Mouse (Mus musculus): ENCODE results near the gene Pip5k1c.

Gene Pip5k1c

GRCm38 (mm10) chr10:81346453-81347067 is 53.8 kb downstream of the Pip5k1c start:
- peak; percentile 63 for DNase-seq (ENCODE audit: low read depth, low spot score)

DNA sequence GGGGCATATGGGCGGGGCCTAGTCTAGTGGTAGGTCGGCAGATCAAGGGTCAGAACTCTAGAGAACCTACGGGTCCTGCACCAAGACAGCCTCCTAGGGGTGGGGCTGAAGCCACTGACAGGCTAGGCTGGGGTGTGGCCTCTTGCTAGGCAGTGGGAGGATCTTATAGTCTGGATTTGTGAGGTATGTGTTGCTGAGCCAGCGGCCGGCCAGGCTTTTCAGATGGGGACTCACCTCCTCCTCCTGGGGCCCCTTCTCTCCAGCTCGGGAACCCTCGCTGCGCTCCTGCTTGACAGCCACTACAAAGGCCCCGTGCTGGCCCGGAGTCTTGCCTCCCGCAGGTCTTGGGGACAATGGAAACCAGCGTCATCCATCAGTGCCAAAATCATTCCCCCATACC is 56.4 kb downstream of the Pip5k1c start:
- peak; percentile 66 for DNase-seq (ENCODE audit: low read depth, low spot score)

DNA sequence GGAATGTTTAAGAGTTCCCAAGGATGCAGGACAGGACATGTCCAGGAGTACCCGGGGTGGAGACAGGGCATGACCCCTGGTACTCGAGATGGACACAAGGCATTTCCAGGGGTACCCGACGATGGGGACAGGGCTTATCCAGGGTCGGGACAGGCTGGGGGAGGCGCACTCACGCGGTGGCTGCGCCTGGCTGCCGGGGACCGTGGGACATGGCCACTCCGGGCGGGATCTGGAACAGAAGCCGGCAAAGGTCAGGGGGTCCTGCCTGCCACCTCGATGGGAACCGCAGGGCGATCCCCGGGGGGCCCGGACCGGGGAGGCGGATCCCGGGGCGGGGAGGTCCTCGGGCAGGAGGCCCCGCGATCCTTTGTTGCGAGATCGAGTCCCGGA is 57.2 kb downstream of the Pip5k1c start:
- no peak for DNase-seq (ENCODE audit: low read depth, low spot score)

DNA sequence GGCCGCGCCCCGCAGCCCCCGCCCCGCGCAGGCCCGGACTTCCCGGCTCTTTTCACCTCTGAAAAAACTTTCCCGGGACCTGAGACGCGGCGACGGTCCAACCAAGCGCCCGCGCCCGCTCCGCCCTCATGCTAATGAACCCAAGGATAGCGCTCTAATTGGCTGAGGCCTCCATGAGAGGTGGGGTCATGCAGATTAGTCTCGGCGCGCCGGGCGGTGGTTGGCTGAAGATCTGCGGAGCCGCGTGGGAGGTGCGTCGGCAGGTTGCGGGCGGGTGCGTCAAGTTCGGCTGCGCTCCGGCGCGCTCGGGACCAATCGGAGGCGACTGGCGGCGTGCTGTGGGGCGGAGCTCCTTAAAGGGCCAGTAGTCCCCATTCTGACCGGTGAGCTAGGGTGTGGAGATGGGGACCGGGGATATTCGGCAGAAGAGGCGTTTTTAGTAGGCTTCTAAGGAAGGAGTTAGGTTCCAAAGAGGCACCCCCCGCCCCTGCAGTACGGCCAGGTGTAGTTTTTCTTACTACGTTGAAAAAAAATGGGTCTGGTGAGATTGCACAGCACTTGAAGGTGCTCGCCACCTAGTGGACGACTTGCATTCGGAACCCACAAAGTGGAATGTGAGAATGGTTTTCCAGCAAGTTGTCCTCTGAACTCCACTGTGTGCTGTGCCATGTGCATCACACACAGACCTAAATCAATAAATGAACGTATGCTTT is 57.7 kb downstream of the Pip5k1c start, which contains the start of gene Hmg20b:
Gene Hmg20b, minus strand, starts transcription at position 130 of the 713 bp plus-strand sequence.
- DNase-seq (ENCODE audit: low read depth, low spot score), result peak; percentile 98

GRCm38 (mm10) chr10:81351678-81352291 is 59.0 kb downstream of the Pip5k1c start:
- DNase-seq (ENCODE audit: low read depth, low spot score), result peak; percentile 77

DNA sequence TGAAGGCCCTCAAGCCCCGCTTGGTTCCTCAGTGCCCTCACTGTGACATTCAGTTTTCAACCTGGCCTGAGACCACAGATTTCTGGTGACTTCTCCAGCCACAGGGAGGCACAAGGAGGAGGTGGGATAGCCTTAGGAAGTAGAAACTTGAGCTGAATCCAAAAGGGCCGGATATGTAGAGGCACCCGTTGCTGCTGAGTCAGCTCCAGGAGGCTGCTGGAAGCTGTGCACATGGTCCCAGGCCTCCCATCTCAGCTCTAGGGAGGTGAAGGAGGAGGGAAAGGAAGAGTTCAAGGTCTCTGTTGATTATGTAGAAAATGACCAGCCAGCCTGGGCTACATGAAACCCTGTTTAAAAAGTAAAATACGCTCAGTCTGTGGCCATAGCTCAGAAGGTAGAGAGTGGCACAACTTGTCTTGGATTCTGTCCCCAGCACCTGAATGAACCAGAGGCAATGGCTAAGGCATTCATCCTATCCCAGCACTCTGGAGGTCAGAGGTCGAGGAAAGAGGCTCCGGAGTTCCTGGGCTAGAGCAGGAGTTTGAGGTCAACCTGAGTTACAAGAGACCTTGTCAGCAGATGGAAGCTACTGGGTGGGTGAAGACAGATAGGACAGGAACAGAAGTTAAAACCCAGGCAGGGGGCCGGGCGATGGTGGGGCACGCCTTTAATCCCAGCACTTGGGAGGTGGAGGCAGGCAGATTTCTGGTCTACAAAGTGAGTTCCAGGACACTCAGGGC is 62.1 kb downstream of the Pip5k1c start:
- no peak for DNase-seq (ENCODE audit: low read depth, low spot score)

- DNase-seq (ENCODE audit: low read depth, low spot score), result no peak
Measured at GRCm38 (mm10) chr10:81355533-81355932, 62.8 kb downstream of the Pip5k1c start.

- DNase-seq (ENCODE audit: low read depth, low spot score), result no peak
Measured at GRCm38 (mm10) chr10:81356352-81356990, 63.7 kb downstream of the Pip5k1c start.

DNA sequence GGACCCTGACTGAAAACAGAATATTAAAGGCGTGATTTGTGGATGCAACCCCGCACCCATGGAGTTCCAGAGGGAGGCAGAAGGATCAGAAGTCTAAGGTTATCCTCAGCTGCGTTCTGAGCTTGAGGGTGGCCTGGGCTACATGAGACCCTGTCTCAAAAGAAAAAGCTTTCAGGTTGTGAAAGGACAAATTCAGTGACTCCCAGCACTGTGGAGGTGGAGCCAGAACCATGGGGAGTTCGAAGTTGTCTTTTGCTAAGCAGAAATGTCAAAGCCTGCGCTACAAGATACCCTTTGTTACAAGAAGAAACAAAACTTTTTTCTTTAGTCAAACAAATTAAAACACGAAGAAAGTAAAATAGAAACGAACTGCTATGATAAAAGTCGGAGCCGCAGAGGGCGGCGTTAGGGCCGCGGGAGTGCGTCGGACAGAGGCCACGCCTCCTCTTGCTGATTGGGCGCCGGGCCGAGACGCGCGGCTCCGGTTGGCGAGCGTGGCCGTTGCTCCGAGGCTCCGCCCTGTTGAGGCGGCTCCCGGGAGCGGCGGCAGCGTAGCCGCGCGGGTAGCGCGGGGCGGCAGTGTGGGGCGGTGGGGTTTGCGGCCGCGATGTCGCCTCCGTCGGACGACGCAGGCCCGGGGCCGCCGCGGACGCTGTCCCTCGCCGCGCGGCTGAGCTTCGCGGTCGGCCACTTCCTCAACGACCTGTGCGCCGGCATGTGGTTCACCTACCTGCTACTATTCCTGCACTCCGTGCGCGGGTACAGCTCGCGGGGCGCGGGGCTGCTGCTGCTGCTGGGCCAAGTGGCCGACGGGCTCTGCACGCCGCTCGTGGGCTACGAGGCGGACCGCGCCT is 64.5 kb downstream of the Pip5k1c start, which contains the start of gene Mfsd12:
Gene Mfsd12, plus strand, starts transcription at position 501 of the 854 bp plus-strand sequence.
- DNase-seq (ENCODE audit: low read depth, low spot score), result peak; percentile 83

GRCm38 (mm10) chr10:81358209-81358608 is 65.4 kb downstream of the Pip5k1c start:
- no peak for DNase-seq (ENCODE audit: low read depth, low spot score)

DNA sequence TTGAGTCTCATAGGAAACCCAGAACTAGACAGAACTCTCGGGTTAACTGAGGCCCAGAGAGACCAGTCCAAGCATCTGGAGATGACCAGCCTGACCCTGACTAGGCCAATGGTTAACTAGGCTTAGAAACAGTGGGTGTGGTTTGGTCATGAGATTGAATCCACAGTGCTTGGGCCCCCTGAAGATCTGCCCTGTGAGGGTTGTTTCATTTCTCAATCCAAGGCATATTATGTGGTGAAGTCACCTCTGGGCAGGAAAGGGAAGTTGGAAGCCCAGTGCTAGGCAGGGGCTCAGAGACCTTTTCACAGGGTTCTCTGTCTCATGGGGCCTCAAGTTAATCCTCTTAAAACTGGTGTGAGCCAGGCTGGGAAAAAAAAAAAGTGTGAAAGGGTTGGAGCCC is 66.1 kb downstream of the Pip5k1c start:
- DNase-seq (ENCODE audit: low read depth, low spot score), result no peak

DNA sequence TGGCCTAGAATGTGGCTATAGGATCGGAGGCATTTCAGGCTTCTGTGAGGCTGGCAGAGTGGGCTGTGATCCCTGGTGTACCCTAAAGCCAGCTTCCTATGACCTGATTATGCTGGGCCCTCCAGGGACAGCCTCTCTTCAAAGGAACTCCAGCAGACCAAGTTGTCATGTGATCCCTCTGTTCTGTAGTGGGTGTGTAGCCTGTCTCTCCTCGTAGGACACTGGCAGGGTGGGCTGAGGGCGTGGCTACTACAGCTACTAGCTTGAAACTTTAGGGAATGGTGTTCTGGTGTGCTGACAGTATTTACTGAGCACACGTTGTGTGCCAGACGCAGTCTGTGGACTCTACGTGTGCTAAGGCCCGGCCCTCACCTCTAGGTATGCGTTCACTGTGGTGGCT is 68.0 kb downstream of the Pip5k1c start:
- DNase-seq (ENCODE audit: low read depth, low spot score), result no peak

DNA sequence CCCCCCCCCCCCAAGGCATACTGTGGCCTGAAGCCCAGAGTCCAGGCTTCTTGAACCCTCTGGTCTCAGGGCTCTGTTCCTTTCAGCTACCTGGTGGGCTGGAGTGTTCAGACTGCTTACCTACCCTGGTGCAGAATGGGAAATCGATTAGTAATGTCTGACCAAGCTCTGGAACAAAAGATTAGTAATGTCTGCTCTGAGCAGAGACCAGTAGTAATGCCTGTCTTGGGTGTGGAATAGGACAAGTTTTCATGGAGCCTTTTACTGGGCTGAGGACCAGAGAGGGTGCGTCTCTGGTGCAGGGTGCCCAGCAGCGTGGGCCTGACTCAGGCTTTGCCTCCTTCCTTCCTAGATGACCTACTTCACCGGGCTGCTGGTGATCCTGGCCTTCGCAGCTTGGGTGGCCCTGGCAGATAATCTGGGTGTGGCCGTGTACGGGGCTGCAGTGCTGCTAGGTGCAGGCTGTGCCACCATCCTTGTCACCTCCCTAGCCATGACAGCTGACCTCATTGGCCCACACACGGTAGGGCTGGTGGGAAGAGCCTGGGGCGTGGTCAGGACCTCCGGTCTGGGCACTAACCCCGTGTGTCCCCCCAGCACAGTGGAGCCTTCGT is 69.7 kb downstream of the Pip5k1c start:
- peak; percentile 77 for DNase-seq (ENCODE audit: low read depth, low spot score)

GRCm38 (mm10) chr10:81363436-81364346 is 70.9 kb downstream of the Pip5k1c start:
- no peak for DNase-seq (ENCODE audit: low read depth, low spot score)

DNA sequence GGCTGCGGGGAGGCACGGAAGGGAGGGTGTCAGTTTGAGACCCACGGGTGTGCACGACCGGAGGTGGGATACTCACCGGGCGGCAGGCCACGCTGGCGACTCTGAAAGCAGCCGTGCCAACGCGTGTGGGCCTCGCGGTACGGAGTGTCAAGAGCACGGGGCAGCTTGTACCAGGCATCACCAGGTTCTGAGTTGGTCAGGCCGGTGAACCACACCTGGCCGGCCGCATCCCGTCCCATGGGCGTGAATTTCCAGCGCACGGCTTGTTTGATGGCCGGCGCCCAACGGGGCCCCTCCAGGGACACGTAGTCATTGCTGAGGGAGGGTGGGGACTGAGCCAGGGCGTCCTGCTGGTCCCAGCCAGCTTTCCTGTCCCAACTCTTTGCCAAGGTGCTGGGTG is 71.9 kb downstream of the Pip5k1c start:
- DNase-seq (ENCODE audit: low read depth, low spot score), result no peak

- no peak for DNase-seq (ENCODE audit: low read depth, low spot score)
Measured at GRCm38 (mm10) chr10:81365073-81365472, 72.3 kb downstream of the Pip5k1c start.

- no peak for DNase-seq (ENCODE audit: low read depth, low spot score)
Measured at GRCm38 (mm10) chr10:81365672-81366476, 73.1 kb downstream of the Pip5k1c start, which contains the start of gene 4930404N11Rik. TSS of gene 4930404N11Rik (minus strand) at chr10:81365816.
